23 mouse cellular contexts compared by ENCODE assay signal in genomic region chr3:117450559-117450958, GRCm38 (mm10).
"Had no signal": no experiment of that assay in that cellular context is flagged by ENCODE, and none has a peak within 500 bp of the region (broad histone marks: within the 10 kb centered on the region; RNA-seq: fewer than 3 reads in every experiment).

No protein-coding gene starts in this region.

- H3K4me3 ChIP-seq: layer of hippocampus, adult 2 months; limb, embryonic 12.5 days; limb, embryonic 15.5 days; lung, embryonic 15.5 days; megakaryocyte, embryonic 14.5 days; midbrain, embryonic 10.5 days; neural tube, embryonic 12.5 days; neural tube, embryonic 15.5 days had no signal

- H3K9me3 ChIP-seq: limb, embryonic 12.5 days; limb, embryonic 15.5 days; lung, embryonic 15.5 days; megakaryocyte, embryonic 14.5 days; midbrain, embryonic 10.5 days; neural tube, embryonic 12.5 days; neural tube, embryonic 15.5 days had no signal

- ATAC-seq: intestine, postnatal 0 days; midbrain, embryonic 16.5 days had no signal

- H3K9ac ChIP-seq: limb, embryonic 12.5 days; limb, embryonic 15.5 days; liver, embryonic 14.5 days; lung, embryonic 15.5 days; neural tube, embryonic 12.5 days; neural tube, embryonic 15.5 days had no signal

- H3K27me3 ChIP-seq: limb, embryonic 12.5 days; limb, embryonic 15.5 days; lung, embryonic 15.5 days; megakaryocyte, embryonic 14.5 days; neural tube, embryonic 12.5 days; neural tube, embryonic 15.5 days had no signal

- DNase-seq: kidney, adult 2 months; kidney, postnatal 25 days; layer of hippocampus, adult 9-11 months; lung, adult 18-20 months; lung, postnatal 10 days; lung, postnatal 36 days; thymus, adult 2 months; thymus, postnatal 14 days; thymus, postnatal 4 days had no signal

- H3K27ac ChIP-seq: kidney, postnatal 0 days; layer of hippocampus, adult 2 months; limb, embryonic 12.5 days; limb, embryonic 15.5 days; liver, embryonic 14.5 days; lung, embryonic 15.5 days; midbrain, embryonic 10.5 days; neural tube, embryonic 12.5 days; neural tube, embryonic 15.5 days; stomach, postnatal 0 days had no signal

- H3K36me3 ChIP-seq: limb, embryonic 12.5 days; limb, embryonic 15.5 days; lung, embryonic 15.5 days; midbrain, embryonic 10.5 days; neural tube, embryonic 12.5 days; neural tube, embryonic 15.5 days had no signal

- H3K4me2 ChIP-seq: limb, embryonic 12.5 days; limb, embryonic 15.5 days; liver, embryonic 11.5 days; lung, embryonic 15.5 days; neural tube, embryonic 12.5 days; neural tube, embryonic 15.5 days had no signal

- H3K4me1 ChIP-seq: limb, embryonic 12.5 days; limb, embryonic 15.5 days; lung, embryonic 15.5 days; megakaryocyte, embryonic 14.5 days; midbrain, embryonic 10.5 days; neural tube, embryonic 12.5 days; neural tube, embryonic 15.5 days had no signal
